Mouse (Mus musculus) heart, postnatal 0 days (tissue): ENCODE measurements around the gene Arpc2.

Experiments used
- CTCF ChIP-seq: IDR thresholded peaks from 2 replicates; pipeline ENCODE4 v1.5.1; 2016; ENCODE audit warnings: antibody characterized with exemption, control low read depth, low read depth
- EP300 ChIP-seq: IDR thresholded peaks from 2 replicates; pipeline ENCODE4 v1.6.1; 2016; ENCODE audit warnings: antibody characterized with exemption, low read depth

DNA sequence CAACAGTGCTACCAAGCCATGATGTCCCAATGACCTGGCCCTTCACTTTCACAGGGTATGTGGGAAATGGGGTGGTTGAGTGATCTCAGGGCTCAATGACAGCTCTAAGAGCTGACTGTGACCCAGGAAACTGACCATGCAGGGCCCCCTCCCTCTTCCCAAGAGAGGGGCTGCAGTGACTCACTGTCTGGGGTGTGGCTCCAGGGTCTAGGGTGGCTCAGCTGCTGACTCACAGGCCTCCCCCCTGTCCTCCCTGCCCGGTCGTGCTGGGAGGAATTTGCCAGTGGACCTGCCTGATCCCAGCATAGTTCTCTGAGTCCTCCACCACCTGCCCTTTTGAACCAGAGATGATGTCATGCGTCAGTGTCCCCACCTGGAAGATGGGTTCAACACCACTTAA lies 61.4 kb downstream of the Arpc2 start:
- TF ChIP-seq CTCF (no peak), EP300 (no peak)
